Mouse (Mus musculus) ES-E14 (cell line): Measurements from ENCODE around the gene Tubb5.

Experiments
- CHD2 ChIP-seq: IDR thresholded peaks from 2 replicates; pipeline ENCODE4 v1.6.1; 2014; ENCODE audit warnings: mild to moderate bottlenecking, low read depth, low read length, inconsistent platforms
- HCFC1 ChIP-seq: IDR thresholded peaks from 2 replicates; pipeline ENCODE4 v1.6.1; 2012; ENCODE audit warnings: low read length, inconsistent platforms, borderline replicate concordance; ENCODE audit not compliant: insufficient read depth
- MAFK ChIP-seq: IDR thresholded peaks from 2 replicates; pipeline ENCODE4 v1.6.1; 2014; ENCODE audit warnings: mild to moderate bottlenecking, low read depth, low read length, inconsistent platforms; ENCODE audit not compliant: insufficient read depth
- ZC3H11A ChIP-seq: IDR thresholded peaks from 2 replicates; pipeline ENCODE4 v1.6.1; 2012; ENCODE audit warnings: low read depth, mild to moderate bottlenecking, inconsistent platforms, low read length, borderline replicate concordance
- ZNF384 ChIP-seq: IDR thresholded peaks from 2 replicates; pipeline ENCODE4 v1.6.1; 2012; ENCODE audit warnings: low read depth, low read length, inconsistent platforms

DNA sequence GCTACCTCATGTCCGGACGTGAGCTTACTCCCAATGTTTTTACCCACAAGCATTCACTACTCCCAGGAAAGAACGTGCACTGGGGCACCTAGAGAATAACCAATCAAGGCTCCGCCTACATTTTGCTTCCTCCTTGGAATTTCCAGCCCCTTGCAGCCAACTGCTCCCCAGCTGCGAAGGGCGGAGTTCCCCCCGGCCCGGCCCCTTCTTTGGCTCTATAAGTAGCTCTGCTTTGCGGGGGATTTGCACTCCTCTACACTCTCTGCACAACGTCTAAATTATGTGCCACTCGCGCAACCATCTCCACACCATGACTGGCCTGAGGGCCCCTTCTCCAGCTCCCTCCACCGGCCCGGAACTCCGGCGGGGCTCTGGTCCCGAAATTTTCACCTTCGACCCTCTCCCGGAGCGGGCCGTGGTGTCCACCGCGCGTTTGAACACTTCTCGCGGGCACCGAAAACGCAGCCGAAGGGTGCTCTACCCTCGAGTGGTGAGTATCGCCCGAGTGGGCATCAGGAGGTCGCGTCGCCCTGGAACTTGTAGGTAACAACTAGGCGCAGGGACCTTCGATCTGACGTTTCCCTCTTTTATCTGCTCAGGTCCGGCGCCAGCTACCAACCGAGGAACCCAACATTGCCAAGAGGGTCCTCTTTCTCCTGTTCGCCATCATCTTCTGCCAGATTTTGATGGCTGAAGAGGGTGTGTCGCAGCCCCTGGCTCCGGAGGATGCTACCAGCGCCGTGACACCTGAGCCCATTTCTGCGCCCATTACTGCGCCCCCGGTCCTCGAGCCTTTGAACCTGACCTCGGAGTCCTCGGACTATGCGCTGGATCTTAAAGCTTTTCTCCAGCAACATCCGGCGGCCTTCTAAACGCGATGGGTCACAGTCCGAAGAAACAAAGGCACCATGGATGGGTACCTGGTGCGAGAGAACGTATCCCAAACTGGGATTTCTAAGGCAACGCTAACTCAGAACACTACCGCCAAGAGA lies 16.4 kb downstream of the Tubb5 start, which contains the start of gene Ier3:
- TF ChIP-seq MAFK (no peak), ZNF384 (no peak), ZC3H11A (no peak), CHD2 (no peak), HCFC1 (peak; percentile 55; the same call in 1 of the 2 replicates)
